Mouse (Mus musculus): Measurements from ENCODE around the gene Gm37419.
A peak's percentile ranks its signal among the peaks of the same experiment; 100 is the strongest.

Gm37419 gene

GRCm38 (mm10) chr16:23988466-23989208, at the start of gene Gm37419, which contains the start of gene Bcl6:
Gm37419 (plus strand) TSS chr16:23988482.
Bcl6 (minus strand) TSS chr16:23988852.
- peak; percentile 93 for DNase-seq

DNA sequence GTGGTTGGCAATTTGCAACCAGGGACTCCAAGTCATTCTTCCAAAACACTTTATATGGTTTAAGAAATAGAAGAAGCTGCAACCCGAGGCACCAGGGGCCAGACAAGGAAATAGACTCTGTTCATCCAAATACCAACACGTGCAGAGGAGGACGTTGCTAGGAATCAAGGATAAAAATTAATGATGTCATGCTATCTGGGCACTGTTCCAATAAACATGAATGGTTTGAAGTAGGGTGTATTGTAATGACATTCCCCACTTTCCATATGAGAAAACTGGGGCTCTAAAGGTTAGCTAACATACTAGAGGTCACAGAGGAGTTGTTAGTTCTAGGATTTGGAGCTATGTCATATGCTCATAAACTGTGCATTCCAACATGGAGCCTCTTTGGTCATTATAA, 43.5 kb upstream of the Gm37419 start:
- no peak for DNase-seq

DNA sequence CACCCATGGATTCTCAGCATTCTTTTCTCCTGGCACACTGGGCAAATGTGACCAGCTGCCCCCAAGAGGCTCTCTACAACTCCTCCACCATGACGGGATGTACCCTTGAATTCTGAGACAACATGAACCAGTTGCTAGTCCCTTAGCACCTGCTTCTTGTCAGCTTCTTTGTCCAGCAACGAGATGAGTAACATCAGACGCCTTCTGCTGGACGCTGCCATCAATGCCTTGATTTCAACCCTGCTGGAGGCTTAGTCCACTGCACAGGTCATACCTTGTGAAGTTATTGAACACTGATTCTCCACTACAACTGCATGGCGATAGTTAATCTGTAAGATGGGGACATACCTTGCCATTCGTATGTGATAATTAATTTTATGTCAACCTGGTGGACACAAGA, 40.6 kb upstream of the Gm37419 start:
- no peak for DNase-seq

DNA sequence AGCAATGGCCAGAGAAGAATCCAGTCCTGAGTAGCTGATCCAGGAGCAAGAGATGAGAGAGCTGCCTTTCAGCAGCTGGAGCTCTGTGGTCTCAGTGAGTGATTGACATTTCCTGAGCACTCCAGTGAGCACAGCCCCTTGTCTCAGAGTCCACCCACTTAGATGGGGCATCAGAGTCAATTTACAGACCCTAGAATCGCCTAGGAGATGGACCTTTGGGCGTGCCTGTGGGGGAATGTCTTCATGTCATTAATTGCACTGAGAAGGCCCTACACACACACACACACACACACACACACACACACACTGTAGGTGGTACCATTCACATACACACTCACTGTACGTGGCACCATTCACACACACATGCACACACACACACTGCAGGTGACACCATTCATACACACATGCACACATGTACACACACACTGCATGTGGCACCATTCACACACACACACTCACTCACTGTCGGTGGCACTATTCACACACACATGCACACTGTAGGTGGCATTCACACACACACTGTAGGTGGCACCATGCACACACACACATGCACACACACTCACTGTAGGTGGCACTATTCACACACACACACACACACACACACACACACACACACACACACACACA, 36.1 kb upstream of the Gm37419 start:
- DNase-seq: no peak

DNA sequence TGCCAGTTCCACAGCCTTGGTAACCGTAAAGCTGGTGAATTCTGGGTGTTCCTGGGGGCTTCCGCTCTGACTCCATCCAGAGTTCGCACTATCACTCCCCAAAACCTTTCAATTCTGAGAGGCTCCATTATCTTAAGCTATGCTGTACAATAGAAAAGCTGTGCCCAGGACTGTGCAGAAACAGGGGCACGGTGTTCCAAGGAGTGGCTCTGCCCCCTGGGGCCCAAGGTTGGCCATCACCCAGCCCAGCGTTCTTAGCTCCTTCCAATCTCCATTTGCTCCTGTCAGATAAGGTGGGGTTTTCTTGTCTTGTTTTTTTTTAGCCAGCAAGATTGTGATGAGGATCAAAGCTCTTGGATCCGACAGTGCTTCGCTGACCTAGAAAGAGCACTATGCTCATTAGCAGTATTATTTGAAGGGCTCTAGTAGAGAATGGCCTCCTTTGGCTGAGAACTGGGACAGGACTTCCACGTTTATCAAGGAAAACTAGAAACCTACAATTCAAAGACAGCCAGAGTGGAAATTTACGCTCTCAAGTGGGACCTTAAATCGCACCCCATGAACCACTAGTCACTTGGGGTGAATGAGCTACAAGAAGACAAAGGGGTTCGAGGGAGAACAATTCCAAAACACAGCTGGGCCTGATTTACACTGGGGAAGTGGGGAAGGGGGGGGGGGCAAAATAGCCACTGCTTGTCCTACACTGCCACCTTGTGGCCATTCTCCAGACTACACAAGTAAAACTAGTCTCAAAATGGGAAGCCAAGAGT, 34.9 kb upstream of the Gm37419 start:
- peak in 1 of 2 experiments; percentile 73 for DNase-seq

DNA sequence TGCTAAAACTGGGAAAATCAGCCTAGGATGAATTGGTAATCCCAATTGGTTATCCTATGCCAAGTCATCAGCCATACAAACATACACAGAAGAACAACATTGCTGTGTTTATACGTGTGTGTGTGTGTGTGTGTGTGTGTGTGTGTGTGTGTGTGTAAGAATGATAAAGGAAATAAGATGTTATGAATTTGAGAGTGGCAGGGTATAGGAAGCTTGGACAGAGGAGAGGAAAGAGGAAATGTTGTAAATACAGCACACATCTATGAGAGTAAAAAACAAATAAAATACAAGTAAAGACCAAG, 34.4 kb upstream of the Gm37419 start:
- DNase-seq: no peak

GRCm38 (mm10) chr16:23958938-23959337, 29.3 kb upstream of the Gm37419 start:
- DNase-seq: no peak

GRCm38 (mm10) chr16:23962401-23962800, 25.9 kb upstream of the Gm37419 start:
- peak in 1 of 2 experiments; percentile 53 for DNase-seq

- peak in 1 of 2 experiments; percentile 32 for DNase-seq
These were observed 24.2 kb upstream of the Gm37419 start for GRCm38 (mm10) chr16:23963896-23964668.

- DNase-seq: no peak
These were observed 23.4 kb upstream of the Gm37419 start for GRCm38 (mm10) chr16:23964706-23965367.

DNA sequence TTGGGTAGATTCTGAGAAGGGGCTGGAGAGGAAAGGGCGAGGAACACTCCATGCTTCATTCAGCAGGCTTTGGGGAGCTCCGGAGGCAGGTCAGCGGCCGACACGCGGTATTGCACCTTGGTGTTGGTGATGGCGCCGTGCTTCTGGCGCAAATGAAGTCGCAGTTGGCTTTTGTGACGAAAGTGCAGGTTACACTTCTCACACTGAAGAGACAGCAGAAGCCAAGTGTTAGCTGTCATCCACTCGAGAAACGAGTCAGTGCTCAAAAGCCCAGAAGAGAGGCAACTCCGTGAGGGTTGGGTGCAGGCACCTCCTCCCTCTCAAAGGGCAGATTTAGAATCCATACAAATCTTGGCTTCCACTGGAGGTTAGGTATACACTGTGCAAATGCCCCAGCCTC, 22.2 kb upstream of the Gm37419 start:
- DNase-seq: no peak

GRCm38 (mm10) chr16:23967301-23967700, 21.0 kb upstream of the Gm37419 start:
- peak in 1 of 2 experiments; percentile 40 for DNase-seq

DNA sequence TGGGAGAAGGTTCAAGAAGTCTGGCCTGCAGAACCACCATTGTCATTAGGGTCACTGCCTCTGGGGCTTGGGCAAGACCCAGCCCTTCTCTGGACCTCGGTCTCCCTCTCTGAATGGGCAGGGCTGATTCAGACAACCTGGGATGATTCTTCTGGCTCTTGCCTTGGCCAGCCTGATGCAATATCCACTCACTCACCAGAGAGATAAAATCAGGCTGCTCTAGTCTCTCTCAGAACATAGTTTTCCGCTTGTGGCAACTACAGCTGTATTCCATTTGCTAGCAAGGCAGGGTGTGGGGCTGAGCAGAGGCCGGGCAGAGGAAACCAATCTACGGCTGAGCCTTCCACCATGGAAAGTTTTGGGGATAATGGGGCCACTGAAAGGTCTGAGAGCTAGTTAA, 19.4 kb upstream of the Gm37419 start:
- no peak for DNase-seq

DNA sequence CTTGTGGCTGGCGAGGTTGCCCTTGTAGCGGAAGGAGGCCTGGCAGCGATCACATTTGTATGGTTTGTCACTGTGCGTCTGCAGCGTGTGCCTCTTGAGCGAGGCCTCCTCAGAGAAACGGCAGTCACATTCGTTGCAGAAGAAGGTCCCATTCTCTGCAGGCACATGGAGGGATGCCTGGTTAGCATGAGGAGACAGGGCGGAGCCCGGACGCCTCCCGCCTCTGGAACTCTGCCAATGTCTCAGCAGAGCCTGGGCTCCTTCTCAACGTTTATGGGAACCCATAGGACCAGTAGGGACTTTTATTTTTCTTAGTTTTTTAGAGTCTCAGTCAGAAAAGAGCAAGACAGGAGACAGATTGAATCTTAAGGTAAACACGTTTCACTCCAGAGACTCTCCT, 18.4 kb upstream of the Gm37419 start:
- peak in 1 of 2 experiments; percentile 57 for DNase-seq

DNA sequence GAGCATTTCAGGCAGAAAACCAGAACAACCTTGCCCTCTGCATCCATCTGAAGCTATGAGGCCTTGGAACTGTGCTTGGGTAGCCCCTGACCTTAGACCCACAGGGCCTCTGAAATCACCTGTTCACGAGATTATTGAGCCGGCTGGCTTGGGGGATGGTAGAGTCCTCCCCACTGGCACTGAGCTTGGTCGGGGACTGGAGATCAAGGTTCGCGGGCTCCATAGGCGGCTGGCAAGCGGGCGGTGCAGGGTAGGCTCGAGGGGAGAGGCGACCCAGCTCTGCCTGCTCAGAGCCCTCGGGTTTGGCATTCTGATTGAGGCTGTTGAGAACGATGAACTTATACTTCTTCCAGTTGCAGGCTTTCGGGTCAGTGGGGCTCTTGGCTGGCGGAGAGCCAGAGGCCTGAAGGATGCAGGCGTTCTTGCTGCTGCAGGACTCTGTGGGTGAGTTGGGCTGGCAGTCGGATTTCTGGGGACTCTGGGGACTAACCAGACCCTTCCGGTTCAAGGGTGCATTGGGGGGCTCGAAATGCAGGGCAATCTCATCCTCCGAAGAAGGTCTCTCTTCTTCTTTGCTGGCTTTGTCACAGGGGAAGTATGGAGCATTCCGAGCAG, 16.0 kb upstream of the Gm37419 start:
- no peak for DNase-seq

DNA sequence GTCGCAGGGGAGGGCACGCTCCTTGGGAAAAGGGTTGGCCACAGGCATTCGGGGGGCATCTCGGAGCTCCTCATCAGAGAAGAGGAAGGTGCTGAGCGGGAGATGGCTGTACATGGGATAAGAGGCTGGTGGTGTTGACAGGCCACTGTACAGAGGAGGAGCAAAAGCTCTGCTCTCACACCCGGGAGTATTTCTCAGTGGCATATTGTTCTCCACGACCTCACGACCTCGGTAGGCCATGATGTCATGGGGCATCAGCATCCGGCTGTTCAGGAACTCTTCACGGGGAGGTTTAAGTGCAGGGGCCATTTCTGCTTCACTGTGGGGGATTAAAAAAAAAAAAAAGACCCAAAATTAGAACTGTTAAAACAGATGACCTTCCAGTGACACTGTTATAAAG, 15.4 kb upstream of the Gm37419 start:
- DNase-seq: no peak

DNA sequence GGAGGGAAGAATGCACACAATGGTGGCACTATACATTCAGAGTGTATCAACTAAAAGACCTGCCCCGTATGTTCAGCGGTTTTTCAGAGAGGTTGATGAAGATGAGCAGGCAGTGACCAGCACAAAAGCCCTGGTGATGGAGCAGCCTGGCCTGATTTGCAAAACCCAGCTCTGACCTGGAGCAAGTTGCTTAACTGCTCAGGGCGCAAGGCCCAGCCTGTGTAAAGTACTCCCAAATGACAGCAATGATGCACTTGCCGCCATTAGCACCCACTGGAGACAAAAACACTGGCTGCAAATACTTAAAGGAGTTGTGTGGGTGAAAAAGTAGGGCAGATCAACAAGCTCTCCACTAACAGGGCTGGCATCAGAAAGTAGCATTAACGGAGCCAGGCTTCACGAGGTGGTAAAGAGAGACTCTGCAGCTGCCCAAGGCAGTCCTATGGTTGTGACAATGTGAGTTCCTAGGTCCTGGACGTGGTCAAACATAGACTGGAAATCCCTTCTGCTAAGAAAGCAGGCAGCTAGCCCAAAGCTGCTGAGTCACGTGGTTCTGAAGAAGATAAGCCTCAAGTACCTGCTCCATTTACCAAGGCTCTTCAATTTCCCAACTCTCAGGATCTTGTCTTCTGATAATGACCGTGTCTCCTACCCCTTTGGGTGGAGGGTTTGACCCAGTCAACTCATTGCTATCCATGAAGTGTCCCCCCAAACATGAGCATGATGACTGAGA, 14.5 kb upstream of the Gm37419 start:
- DNase-seq: no peak

DNA sequence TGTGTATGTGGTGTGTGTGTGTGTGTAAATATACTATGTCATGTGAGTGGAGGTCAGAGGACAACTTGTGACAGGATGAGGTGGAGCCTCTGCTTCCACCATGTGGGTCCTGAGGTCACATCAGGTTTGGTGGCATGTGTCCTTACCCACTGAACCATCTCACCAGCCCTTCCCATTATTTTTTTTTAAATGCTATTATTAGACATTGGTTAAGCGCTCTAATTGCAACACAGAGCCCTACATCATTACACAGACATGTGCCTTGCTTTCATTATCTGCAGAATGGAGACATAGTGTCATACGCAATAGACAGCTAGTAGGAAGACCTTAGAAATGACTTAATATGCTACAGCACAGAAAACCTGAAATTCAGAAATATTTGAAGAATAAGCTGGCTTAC, 12.1 kb upstream of the Gm37419 start:
- DNase-seq: no peak

DNA sequence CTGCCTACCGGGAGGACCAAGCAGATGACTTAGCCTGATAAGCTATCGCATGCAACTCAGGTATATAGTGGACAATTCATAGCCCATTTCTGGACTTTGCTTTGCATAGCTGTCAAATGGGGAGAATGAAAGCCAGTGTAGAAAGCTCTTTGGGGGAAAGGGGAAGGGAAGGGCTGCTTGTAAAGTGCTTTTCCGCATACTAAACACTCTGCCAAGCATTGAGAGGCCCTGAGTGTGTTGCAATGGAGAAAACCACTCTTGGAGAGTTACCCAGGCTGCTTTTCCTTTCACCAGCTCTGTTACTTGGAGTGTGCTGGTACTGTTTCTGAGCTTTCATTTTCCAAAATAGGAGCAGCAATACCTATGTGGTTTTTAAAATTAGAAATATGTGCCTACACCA, 10.6 kb upstream of the Gm37419 start:
- DNase-seq: no peak

- DNase-seq: peak in 1 of 2 experiments; percentile 46
These were observed 9.8 kb upstream of the Gm37419 start for GRCm38 (mm10) chr16:23978495-23978894.

DNA sequence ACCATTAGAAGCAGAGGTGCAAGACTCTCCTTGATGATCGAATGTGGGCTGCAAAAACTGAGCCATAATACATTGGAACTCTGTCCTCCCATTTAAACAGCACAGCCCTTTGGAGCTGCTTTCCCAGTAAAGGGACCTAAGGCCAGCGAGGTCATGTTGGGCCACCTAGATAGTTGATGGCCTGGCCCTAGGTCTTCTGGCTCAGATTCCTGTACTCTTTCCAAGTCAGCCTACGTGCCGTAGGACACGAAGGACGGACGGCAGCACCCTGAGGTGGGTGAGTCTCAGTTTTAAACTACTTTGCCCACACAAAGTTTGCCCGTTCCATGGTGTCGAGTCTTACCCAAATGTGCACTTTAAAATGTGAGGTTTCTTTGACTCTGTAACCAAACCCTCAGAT, 8.8 kb upstream of the Gm37419 start:
- DNase-seq: no peak

Data from cerebellum, postnatal 25 days (tissue).